Mouse (Mus musculus) left cerebral cortex, postnatal 36 days (tissue): Measurements from ENCODE around the gene Haus6. TPM values are rescaled to one million over a fixed set of nuclear protein-coding genes. Genes with fewer than 3 reads are reported as not detected.
"Not testable (repeated sequence)": the region's sequence is repeated elsewhere in the genome, so short reads cannot be mapped to it uniquely, and the experiment has no call there.

Experiments
- DNase-seq, 2 experiments: peaks; one replicate each; pipeline ENCODE4 v3.0.0; 2021 to 2022; ENCODE audit warnings: low spot score in 2 of 2, mixed read lengths in 1 of 2
- intact Hi-C: fragments of 180-260 bp; cut with DNase I; formaldehyde crosslinking; loops from one replicate; pipeline ENCODE4 v1.15.1; 2025
- total RNA-seq, 2 experiments: library from RNA; stranded (reverse); gene quantifications; 2 replicates each; pipeline ENCODE4 v1.2.3; 2021

The Haus6 gene
- total RNA-seq = 1 to 10 TPM; 9.4 to 9.6 TPM

DNA sequence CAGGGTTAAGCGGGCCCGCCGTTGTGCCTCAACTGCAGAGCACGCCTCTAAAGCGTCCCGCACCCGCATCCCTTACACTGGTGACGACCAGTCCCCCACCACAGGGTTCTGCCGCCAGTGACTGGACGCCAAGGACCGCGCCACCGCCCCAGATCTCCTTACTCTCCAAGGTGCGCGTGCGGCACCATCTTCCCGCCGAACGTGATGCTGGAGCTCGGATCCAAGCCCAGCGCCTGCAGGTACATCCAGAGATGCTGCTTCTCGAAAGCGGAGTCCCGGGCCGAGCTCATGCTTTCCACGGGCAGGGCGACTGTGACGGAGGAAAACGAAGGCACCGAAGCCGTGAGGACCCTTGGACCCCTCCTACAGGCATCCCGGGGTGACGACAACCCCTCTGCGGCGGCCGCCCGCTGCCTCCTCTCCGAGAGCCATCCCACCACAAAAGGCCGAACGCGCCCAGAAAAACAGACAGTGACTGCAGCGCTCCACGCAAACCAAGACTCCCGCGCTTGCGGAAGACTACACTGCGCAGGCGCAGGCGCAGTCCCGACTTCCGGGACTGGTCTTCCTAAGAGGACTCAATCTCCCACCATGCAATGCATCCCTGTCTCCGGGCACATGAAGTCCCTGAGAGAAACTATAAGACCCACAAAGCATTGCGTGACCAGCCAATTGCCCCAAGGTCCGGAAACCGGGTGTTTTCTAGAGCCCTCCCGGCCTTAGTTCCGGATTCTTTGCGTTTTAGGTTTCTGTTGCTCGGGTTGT lies at the start of gene Haus6:
TSS of gene Haus6 (minus strand) at position 532 of the 765 bp plus-strand sequence.
- DNase-seq = peak; percentile 92 to 93
- intact Hi-C loops = loop anchor here (1.0 to 5.0 kb wide), 2 partner anchors 36 to 86 kb away; partner anchors contain the start of gene Rraga

DNA sequence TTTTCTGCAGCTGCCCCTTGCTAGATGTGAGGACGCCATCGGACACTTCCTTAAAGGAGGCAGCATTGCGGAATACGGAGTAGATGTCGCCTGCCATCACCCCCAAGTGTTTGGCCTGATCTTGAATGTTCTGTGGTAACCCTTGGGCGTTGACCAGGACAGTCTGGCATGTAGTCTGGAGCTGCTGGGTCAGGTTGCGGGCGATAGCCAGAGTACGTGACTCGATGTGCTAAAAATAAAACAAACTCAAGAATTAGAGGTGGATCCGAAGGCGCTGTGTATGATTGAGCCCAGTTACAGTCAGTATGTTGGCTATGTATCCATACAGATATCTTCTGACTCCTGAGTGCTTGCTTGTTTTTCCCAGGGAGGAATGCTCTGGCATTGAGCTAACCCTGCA lies 45.3 kb upstream of the Haus6 start:
- intact Hi-C loops = no loop called here

DNA sequence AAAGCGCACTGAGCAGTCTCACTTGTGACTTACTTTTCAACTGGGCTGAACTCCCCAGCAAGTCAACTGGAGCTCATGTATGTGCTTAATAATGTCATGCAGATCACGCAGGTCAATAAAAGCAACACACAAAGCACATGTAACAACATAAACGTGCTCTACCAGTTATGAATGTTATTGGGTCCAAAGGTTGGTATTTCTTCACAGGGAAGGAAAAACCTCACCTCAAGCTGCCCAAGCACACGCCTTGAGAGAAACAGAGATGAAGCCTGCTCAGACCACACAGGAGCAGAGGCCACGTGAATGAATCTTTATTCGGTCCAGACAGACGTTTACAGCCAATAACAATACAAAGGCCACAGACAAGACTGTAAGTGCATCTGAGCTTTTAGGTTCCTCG lies 44.6 kb upstream of the Haus6 start:
- DNase-seq, intact Hi-C loops: not testable (repeated sequence)

More for the DNA sequence above, 45.3 kb upstream of the Haus6 start:
- DNase-seq = no peak

DNA sequence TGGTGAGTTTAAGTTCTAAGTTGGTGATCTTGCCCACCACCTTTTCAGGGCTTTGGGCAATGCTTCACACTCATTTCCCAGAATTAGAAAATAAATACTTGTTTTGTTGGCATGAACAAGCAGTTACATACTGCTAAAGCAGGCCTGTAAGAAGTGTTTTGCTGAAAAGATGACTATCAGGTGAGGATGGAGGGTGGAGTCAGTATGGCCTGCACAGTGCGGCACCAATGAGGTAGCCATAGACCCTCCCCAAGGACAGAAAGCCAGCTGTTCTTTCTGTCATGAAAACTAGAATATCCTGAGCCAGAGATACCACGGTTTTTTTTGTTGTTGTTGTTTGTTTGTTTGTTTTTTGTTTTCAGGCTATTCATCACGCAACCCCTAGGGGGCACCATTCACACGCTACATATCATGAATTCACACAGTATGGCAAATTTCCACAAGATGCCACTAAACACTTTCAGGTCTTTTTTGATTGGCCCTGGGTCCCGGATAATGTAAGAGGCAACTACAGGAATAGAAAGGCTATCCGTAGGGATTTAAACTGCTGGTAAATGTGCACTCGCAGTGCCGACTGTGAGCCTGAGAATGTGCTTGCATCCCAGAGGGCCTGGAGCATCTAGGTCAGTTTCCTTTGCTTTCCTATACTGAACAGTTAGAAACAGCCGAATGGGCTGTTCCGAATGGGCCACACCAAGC lies 40.0 kb upstream of the Haus6 start:
- no peak for DNase-seq
- intact Hi-C loops = loop anchor here (5.0 kb wide), 1 partner anchor 40 kb away; no protein-coding TSS in a partner anchor

DNA sequence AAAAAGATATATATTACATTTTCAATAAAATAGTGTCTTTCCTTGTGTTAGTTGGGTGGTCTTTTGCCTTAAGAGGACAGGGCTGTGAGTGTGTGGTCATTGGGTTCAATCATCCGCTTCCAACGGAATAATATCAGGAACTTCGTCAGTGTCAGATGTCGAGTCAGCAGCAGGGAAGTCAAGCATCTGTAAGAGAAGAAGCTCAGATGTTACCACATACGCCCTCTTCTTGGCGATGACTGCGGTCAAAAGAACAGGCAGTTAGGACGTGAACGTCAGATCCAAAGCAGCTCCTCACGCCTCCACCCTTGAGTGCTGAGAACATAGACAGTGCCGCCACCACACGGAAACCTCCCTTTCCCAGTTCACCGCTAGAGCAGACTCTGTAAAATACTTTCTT lies 36.5 kb upstream of the Haus6 start:
- DNase-seq, intact Hi-C loops: not testable (repeated sequence)

DNA sequence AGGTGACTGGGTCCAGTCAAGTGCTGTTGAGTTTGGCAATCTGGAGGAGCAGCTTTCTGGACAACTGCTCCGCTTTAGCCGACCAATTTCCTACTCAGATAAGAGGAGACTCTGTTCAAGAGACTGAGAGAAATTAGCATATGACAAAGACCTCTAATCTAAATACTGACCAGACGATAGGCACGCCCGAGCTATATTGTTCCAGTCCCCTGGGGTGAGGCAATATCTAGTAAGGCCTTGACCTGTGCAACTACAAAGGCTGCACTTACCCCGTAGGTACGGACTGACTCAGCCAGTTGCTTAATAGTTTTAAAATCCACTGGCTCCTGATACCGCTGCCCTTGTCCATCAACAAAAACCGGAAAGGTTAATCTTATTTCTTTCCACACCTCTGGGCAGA lies 25.7 kb upstream of the Haus6 start:
- intact Hi-C loops, DNase-seq: not testable (repeated sequence)

DNA sequence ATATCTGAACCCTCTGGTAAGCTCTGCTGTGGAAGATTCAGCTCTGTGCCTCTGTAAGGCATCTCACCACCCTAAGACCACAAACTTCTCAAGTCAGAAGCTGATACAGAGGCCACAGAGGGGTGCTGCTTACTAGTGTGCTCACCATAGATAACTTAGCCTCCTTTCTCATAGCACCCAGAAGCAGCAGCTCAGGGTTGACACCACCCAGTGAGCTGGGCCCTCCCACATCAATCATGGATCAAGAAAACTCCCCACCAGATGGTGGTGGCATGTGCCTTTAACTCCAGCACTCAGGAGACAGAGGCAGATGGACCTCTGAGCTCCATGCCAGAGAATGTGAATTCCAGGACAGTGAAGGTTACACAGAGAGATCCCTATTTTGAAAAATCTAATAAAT lies 23.0 kb upstream of the Haus6 start:
- intact Hi-C loops, DNase-seq: not testable (repeated sequence)

DNA sequence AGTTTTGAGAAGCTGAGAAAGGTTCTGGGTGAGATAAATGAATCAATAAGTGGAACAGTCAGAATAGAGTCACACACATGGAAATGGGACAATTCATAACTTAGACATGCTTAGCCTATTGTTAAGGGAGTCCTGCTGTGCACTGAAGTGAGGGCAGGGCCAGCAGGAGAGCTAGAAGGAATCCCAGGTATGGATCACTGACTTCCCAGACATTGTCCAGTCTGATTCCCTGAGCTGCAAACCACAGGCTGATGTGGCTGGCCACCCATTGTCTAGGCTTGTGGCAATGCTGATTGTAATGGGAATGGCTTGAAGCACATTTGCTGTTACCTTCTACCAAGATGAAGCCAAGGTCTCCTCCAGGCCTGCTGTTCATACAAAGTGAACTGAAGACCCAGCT lies 22.5 kb upstream of the Haus6 start:
- intact Hi-C loops, DNase-seq: not testable (repeated sequence)

DNA sequence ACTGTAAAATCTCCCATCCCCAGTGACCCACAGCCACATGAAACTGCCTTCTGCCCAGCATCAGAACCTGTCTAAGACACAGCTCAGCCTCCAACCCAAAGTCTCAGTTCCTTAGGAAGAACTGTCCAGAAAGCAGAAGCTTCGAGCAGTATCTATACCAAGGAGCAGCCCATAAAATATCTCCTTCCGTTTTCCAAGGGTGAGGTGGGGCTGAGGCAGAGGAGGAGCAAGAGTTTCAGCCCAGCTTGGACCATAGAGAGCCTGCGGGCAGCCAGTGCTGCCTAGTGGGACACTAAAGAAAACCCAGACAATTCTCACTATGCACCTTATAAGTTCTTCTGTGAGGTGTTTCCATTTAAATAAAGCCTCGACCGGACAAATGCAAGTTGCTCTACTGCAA lies 20.7 kb upstream of the Haus6 start:
- intact Hi-C loops, DNase-seq: not testable (repeated sequence)

DNA sequence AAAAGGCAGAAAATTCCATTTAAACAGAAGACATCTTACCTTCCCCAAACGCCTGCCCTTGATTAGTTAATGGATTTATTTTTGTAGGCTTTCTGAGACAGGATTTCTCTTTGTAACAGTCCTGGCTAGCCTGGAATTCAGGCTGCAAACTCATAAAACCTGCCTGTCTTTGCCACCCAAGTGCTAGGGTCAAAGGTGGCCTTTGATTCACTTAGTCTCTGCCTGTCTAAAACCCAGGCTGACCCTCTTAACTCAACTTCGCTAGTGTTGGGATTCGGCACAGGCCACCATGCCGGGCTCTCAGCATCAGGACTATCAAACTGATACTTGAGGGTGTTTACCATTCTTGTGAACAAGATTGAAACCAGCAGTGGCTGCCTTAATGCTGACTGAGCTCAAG lies 20.0 kb upstream of the Haus6 start:
- intact Hi-C loops = no loop called here
- no peak for DNase-seq

DNA sequence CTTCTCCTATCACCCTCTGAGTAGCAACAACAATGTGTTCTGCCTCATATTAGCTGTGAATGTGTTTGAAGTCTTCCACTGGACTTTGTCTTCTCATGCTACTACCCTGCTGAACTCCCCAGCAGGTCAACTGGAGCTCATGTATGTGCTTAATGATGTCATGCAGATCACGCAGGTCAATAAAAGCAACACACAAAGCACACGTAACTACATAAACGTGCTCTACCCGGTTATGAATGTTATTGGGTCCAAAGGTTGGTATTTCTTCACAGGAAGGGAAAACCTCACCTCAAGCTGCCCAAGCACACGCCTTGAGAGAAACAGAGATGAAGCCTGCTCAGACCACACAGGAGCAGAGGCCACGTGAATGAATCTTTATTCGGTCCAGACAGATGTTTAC lies 14.6 kb upstream of the Haus6 start:
- intact Hi-C loops, DNase-seq: not testable (repeated sequence)

DNA sequence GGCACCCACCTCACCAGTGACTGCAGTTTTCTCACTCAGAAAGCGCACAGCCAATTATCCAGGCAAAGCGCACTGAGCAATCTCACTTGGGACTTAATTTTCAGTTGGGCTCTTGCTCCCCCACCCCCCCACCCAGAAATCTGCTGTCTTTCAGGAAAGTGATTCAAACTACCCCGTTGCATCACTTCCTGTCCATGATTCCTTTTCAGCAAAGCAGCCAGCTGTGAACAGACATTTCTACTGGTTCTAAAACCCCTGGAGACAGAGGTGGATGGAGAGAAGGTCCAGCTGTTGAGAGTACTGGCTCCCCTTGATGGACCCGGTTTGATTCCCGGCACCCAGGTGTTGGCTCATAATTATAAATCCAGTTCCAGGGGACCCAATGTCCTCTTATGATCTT lies 13.6 kb upstream of the Haus6 start:
- intact Hi-C loops = no loop called here
- DNase-seq = no peak

DNA sequence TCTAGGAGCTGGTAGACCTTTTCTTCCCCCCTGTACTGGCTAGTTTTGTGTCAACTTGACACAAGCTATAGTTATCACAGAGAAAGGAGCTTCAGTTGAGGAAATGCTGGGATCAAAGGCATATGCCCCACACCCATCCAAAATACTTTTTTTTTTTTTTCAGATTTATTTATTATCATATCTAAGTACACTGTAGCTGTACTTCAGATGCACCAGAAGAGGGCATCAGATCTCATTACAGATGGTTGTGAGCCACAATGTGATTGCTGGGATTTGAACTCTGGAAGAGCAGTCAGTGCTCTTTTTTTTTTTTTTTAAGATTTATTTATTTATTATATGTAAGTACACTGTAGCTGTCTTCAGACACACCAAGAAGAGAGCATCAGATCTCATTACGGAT lies 10.7 kb upstream of the Haus6 start:
- intact Hi-C loops, DNase-seq: not testable (repeated sequence)

DNA sequence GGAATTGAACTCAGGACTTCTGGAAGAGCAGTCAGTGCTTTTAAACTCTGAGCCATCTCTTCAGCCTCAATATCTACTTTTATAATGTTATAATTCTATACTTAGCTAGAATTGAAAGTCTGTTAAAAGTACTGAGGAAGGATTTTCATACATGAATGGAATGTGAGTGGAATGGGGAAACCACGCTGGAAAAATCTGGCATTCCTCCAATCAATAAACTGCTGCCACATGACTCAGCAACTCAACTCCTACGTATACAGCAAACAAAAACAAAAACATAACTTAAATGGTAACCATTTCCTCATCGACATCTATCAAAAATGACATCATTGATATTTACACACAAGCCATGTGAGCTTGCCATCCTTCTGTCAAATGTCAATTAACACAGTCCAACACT lies 10.3 kb upstream of the Haus6 start:
- intact Hi-C loops = no loop called here
- DNase-seq = no peak

DNA sequence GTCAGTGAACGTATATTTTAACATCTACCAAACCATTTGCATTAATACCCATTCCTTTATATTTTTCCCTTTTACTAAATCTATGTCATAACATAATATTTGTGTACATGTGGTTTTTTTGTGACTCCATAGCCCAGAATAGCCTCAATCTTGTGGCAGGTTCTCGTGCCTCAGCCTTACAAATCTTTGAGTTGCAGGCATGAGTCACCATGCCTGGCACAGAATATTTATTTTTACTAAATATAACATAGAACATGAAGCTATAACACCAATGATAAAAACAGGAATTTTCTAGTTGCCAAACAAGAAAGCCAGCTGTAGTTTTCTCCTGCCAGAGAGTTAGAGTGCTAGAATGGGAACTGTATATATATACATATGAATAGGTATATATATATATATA lies 8.7 kb upstream of the Haus6 start:
- peak in 1 of 2 experiments; percentile 8 for DNase-seq
- intact Hi-C loops = no loop called here

DNA sequence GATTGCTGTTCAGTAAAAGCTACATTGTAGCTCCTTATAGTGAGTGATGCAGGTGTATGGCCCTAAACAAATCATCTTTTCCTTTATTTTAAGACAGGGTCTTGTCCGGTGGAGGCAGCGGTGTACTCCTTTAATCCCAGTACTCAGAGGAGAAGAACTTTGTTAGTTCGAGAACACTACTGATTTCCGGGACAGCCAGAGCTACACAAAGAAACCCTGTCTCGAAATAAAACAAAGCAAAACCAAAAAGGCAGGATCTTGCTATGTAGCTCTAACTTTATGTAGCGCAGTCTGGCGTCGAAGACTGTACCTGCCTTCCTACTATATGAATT lies 400 bp upstream of the Haus6 start:
- DNase-seq = no peak
- intact Hi-C loops = loop anchor here (1.0 to 5.0 kb wide), 2 partner anchors 37 to 85 kb away; partner anchors contain the start of gene Rraga

DNA sequence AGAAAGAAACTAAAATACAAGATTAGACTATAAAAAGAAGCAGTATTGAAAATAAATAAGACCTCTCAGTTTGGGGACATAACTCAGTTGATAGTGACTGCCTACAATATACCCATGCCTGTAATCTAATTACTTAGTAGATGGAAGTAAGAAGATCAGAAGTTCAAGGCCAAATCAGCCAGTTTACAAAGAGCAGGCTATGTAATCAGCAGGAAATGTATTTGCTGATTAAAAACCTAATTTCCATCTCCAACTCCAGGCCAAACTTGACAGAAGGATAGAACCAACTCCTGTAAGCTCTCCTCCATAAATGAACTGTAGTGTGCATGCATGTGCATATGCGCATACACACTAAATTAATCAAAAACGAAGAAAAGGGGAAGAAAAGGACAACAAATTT lies 20.6 kb downstream of the Haus6 start:
- intact Hi-C loops = no loop called here
- DNase-seq = no peak

DNA sequence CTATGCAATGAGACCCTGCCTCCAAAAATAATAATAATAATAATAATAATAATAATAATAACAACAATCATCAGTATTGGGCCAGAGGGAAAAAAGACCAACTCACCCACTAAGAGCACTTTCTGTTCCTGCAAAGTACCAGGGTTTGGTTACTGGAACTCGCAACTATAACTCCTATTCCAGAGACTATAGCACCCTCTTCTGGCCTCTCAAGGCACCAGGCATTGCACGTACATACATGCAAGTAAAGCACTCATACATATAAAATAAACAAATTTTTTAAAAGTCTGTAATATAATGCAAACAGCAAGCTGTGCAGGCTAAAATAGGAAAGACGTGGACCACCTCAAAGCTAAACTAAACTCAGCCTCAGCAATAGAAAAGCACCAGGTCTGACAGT lies 23.6 kb downstream of the Haus6 start:
- DNase-seq = no peak
- intact Hi-C loops = no loop called here

DNA sequence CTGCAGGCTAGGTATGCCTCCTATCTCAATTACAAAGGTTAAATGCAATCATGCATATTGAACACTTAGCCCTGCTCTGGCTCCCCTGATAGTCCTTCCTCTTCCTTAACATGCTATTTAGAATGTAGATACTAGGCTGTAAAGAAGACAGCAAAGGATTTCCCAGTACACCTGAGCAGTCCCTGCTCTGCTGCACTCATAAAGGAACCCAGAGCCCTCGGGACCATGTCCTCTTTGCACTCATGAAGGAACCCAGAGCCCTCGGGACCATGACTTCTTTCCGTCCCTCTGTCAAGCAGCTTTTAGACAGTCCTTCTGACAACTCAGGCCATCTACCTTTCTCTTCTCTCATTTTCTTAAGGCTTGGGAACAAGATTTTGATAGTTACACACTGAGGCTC lies 31.3 kb downstream of the Haus6 start:
- no peak for DNase-seq
- intact Hi-C loops = no loop called here

DNA sequence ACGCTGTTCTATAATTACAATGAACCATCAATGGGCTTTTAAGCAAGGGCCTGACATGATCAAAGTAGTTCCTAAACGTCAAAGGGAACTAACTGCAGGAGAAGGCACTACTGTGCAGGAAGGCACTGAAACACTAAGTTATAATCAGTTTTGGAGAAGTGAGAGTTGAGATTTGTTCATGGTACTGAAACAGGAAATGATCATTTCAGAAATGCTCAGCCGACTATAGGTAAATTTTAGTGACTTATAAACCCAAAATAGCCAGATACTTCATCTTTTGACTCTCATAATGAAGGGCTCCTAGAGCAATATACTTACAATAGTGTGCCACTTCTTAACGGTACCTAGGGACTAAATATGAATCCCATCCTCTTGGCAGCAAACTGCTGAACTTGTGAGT lies 31.8 kb downstream of the Haus6 start:
- intact Hi-C loops = no loop called here
- DNase-seq = no peak

DNA sequence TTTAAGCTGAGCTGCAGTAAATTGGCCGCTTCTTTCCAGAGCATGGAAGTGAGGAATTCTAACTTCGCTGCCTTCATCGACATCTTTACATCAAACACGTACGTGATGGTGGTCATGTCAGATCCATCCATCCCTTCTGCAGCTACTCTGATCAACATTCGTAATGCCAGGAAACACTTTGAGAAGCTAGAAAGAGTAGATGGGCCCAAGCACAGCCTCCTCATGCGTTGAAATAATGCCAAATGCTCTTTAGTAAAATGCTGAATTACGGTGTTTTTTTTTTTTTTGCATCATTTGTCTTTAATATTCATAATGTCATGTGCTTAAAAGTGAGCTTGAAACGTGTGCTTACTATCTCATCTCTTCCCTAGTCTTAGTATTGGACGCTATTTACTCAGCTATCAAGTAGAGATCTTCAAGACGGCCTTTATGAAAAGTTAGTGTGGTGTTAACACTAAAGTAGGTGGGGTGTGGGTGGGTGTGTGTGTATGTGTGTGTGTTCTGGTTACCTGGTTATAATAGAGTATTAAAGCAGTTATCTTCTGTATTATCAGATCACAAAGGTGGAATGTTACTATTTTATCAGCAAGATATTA lies 35.1 kb downstream of the Haus6 start:
- no peak for DNase-seq
- intact Hi-C loops = loop anchor here (5.0 kb wide), 1 partner anchor 121 kb away; no protein-coding TSS in a partner anchor
